ENCODE assay signal across 9 mouse cellular contexts in genomic region chr15:79879319-79879718, GRCm38 (mm10). TPM values are rescaled to one million over a fixed set of nuclear protein-coding genes. Genes with fewer than 3 reads are reported as not detected.
DNase-seq lines count a peak whose midpoint lies in the region; ATAC-seq and TF ChIP-seq lines count a peak whose summit lies in the region.
"Had no signal": no experiment of that assay in that cellular context is flagged by ENCODE, and none has a peak within 500 bp of the region (broad histone marks: within the 10 kb centered on the region; RNA-seq: fewer than 3 reads in every experiment).

No protein-coding gene starts in this region.

- no peak overlapping the region for H3K9ac ChIP-seq in forebrain, postnatal 0 days

- DNase-seq in ES-CJ7 (ENCODE audit: low read depth, low spot score) = peak; percentile 58
- DNase-seq in adrenal gland, postnatal 10 days = peak; percentile 91
- DNase-seq in forebrain, postnatal 0 days = peak; percentile 90
- peak; percentile 84 for DNase-seq in heart, postnatal 25 days (ENCODE audit: low spot score)
- DNase-seq in layer of hippocampus, adult 9-11 months = peak; percentile 76
- peak; percentile 65 for DNase-seq in urinary bladder, adult 2 months (ENCODE audit: low spot score)

- H3K36me3 ChIP-seq in forebrain, postnatal 0 days (ENCODE audit: insufficient read depth) = no peaks in the 10 kb centered on the region

- no peak overlapping the region for H3K4me3 ChIP-seq in forebrain, postnatal 0 days (ENCODE audit: low read depth, low read length)
- H3K4me3 ChIP-seq: erythroblast, embryonic 14.5 days had no signal

- WGBS in forebrain, postnatal 0 days = 24% methylated on average over 13 of the region's 13 CpGs

- H3K9me3 ChIP-seq in forebrain, postnatal 0 days (ENCODE audit: low read length) = no peaks in the 10 kb centered on the region

- TF ChIP-seq CTCF in forebrain, postnatal 0 days (IDR thresholded peaks at IDR 0.05; ENCODE audit: low read depth) = no peak

- H3K27me3 ChIP-seq in forebrain, postnatal 0 days (ENCODE audit: insufficient read depth, low read length) = no peaks in the 10 kb centered on the region

- intact Hi-C loops in heart, postnatal 25 days (cut with DNase I) = no loop called here

- H3K4me1 ChIP-seq in forebrain, postnatal 0 days (ENCODE audit: insufficient read depth) = 0 out of 2 replicates have a peak, but pooled peaks cover 2% of the 10 kb centered on the region

- 0 out of 2 replicates have a peak overlapping the region, but pooled peaks have one; percentile 18 for H3K4me2 ChIP-seq in forebrain, postnatal 0 days (ENCODE audit: low read depth)

- H3K27ac ChIP-seq in forebrain, postnatal 0 days (ENCODE audit: low read depth, low read length) = peak overlapping the region; percentile 36; the same call in 1 of the 2 replicates

- peak; percentile 19 for ATAC-seq in forebrain, postnatal 0 days
- peak; percentile 45 for ATAC-seq in megakaryocyte progenitor cell, adult 5-6 weeks (replicated peaks; ENCODE audit: poor library complexity)
- no peak for ATAC-seq in monocyte, adult 5-6 weeks (replicated peaks; ENCODE audit: insufficient number of reproducible peaks, low FRiP score, low TSS enrichment, poor library complexity, severe bottlenecking)

RNA-seq across cellular contexts. Expression of gene Apobec3, which starts 12.1 kb away (rescaled TPM):
- 10 to 100 TPM; 16.0 to 30.6 TPM for total RNA-seq in adrenal gland, postnatal 10 days (2021)
- 4.0 and 5.3 TPM in 2 replicates for total RNA-seq in forebrain, postnatal 0 days (2014; rRNA removed)
- polyA plus RNA-seq in forebrain, postnatal 0 days (2015; fragmentation: Nextera tagmentation; extraction: Ambion mirVana) = 3.1 and 3.6 TPM in 2 replicates
- 1 to 10 TPM; 6.3 to 6.4 TPM for total RNA-seq in heart, postnatal 25 days (2021)
- 167 and 177 TPM in 2 replicates for total RNA-seq in megakaryocyte progenitor cell, adult 5-6 weeks (2015)
- total RNA-seq in megakaryocyte progenitor cell, adult 5-6 weeks (2017) = 159 and 166 TPM in 2 replicates
- polyA plus RNA-seq in urinary bladder, adult 2 months (2012; rRNA removed) = 59.2 and 62.1 TPM in 2 replicates
- 85.0 to 218 TPM (median 113 TPM) in 3 replicates for total RNA-seq in monocyte, adult 5-6 weeks (2017)

RNA-seq across cellular contexts. Expression of gene Cbx6, which starts 44.8 kb away (rescaled TPM):
- 10 to 100 TPM; 58.8 to 68.4 TPM for total RNA-seq in adrenal gland, postnatal 10 days (2021)
- 69.1 and 86.8 TPM in 2 replicates for total RNA-seq in forebrain, postnatal 0 days (2014; rRNA removed)
- polyA plus RNA-seq in forebrain, postnatal 0 days (2015; fragmentation: Nextera tagmentation; extraction: Ambion mirVana) = 27.5 and 53.8 TPM in 2 replicates
- total RNA-seq in heart, postnatal 25 days (2021) = 10 to 100 TPM; 27.9 to 33.5 TPM
- total RNA-seq in megakaryocyte progenitor cell, adult 5-6 weeks (2015) = 5.9 and 6.1 TPM in 2 replicates
- 7.5 and 11.5 TPM in 2 replicates for total RNA-seq in megakaryocyte progenitor cell, adult 5-6 weeks (2017)
- 86.2 and 94.3 TPM in 2 replicates for polyA plus RNA-seq in urinary bladder, adult 2 months (2012; rRNA removed)
- 2.5 to 7.1 TPM (median 6.5 TPM) in 3 replicates for total RNA-seq in monocyte, adult 5-6 weeks (2017)

RNA-seq across cellular contexts. Expression of gene Npcd, which starts 45.3 kb away (rescaled TPM):
- total RNA-seq in adrenal gland, postnatal 10 days (2021) = 1 to 10 TPM; 1.2 to 1.7 TPM
- total RNA-seq in forebrain, postnatal 0 days (2014; rRNA removed) = 9.0 and 18.6 TPM in 2 replicates
- 3.7 and 4.0 TPM in 2 replicates for polyA plus RNA-seq in forebrain, postnatal 0 days (2015; fragmentation: Nextera tagmentation; extraction: Ambion mirVana)
- under 1 TPM in 1 of 2 experiments, not detected in 1; 0.26 TPM for total RNA-seq in heart, postnatal 25 days (2021)
- total RNA-seq in megakaryocyte progenitor cell, adult 5-6 weeks (2015) = 0.51 TPM in 1 of 2 replicates, not detected in the other
- 0.34 TPM in 1 of 2 replicates, not detected in the other for total RNA-seq in megakaryocyte progenitor cell, adult 5-6 weeks (2017)
- 0.47 and 0.87 TPM in 2 replicates for polyA plus RNA-seq in urinary bladder, adult 2 months (2012; rRNA removed)
- not detected in 3 replicates for total RNA-seq in monocyte, adult 5-6 weeks (2017)
- polyA plus RNA-seq: erythroblast, embryonic 14.5 days had no signal
